Mouse (Mus musculus) forebrain, embryonic 14.5 days (tissue): ENCODE results near the gene Gm10318. TPM values are rescaled to one million over a fixed set of nuclear protein-coding genes. Genes with fewer than 3 reads are reported as not detected.
A peak's percentile ranks its signal among the peaks of the same experiment; 100 is the strongest.

Experiments used
- ATAC-seq: fragments of 200-750 bp; cut with Nextera tagmentation; 2 replicates; pipeline ENCODE4 v1.8.0; 2017; ENCODE audit warnings: mild to moderate bottlenecking, moderate library complexity
- DNase-seq: peaks from one replicate; pipeline ENCODE4 v3.0.0-alpha.2; 2015; ENCODE audit warnings: low spot score
- H3K27ac ChIP-seq: fragments of 300-500 bp; sonication (generic); 2 replicates; pipeline ENCODE4 v1.5.1; 2014; ENCODE audit warnings: low read depth, mild to moderate bottlenecking, control low read depth, low read length, moderate library complexity
- H3K27me3 ChIP-seq: fragments of 300-500 bp; sonication (generic); replicated peaks from 2 replicates; pipeline ENCODE4 v1.6.1; 2014; ENCODE audit warnings: low read length, control low read depth, mixed read lengths; ENCODE audit not compliant: control insufficient read depth, insufficient read depth
- H3K36me3 ChIP-seq: fragments of 300-500 bp; sonication (generic); 2 replicates; pipeline ENCODE4 v1.6.1; 2014; ENCODE audit warnings: low read length, control low read depth; ENCODE audit not compliant: control insufficient read depth, insufficient read depth
- H3K4me1 ChIP-seq: fragments of 300-500 bp; sonication (generic); 2 replicates; pipeline ENCODE4 v1.6.1; 2014; ENCODE audit warnings: antibody characterized with exemption, low read length, control low read depth; ENCODE audit not compliant: control insufficient read depth, insufficient read depth
- H3K4me2 ChIP-seq: fragments of 300-500 bp; sonication (generic); 2 replicates; pipeline ENCODE4 v1.6.1; 2014; ENCODE audit warnings: mild to moderate bottlenecking, control low read depth, low read length
- H3K4me3 ChIP-seq: fragments of 300-500 bp; sonication (generic); 2 replicates; pipeline ENCODE4 v1.5.1; 2014; ENCODE audit warnings: low read depth, low read length, control low read depth
- H3K9ac ChIP-seq: fragments of 300-500 bp; sonication (generic); 2 replicates; pipeline ENCODE4 v1.6.1; 2014; ENCODE audit warnings: mild to moderate bottlenecking, low read length, control low read depth, moderate library complexity
- H3K9me3 ChIP-seq: fragments of 300-500 bp; sonication (generic); replicated peaks from 2 replicates; pipeline ENCODE4 v1.6.1; 2016; ENCODE audit warnings: low read length, control low read depth, mixed read lengths; ENCODE audit not compliant: control insufficient read depth
- WGBS: fragments of 180-500 bp; shearing (Covaris S2); extraction: QIAGEN DNeasy Blood & Tissue Kit; methylation state at CpG from one replicate; pipeline ENCODE4 v1.1.7; 2014; 5-methylcytosine and 5-hydroxymethylcytosine counted together
- polyA plus RNA-seq: library from polyadenylated mRNA; unstranded; fragments of >200 nt; fragmentation: Nextera tagmentation; extraction: Ambion mirVana; gene quantifications from 2 replicates; pipeline ENCODE4 v1.2.1, GENCODE M21; 2014

The Gm10318 gene
- not detected in 2 replicates for polyA plus RNA-seq

DNA sequence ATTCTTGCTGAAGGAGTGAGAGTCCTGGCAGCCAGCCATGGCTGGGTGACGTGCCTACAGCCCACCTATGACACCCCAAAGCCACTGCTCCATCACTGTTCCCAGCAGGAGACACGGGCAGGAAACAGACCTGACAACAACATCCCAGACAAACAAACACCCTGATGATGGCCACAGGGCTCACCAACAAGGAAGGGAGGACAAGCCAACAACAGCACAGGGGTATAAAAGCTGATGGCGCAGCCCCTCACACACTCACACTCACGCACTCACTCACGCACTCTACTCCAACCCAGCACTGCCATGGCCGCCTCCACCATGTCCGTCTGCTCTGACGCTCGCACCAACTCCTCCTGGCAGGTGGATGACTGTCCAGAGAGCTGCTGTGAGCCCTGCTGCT lies at the start of gene Gm10318:
Gene Gm10318 (plus strand): TSS at position 301 of the 400 bp plus-strand sequence.
- H3K4me3 ChIP-seq: no peak within 1 kb of the TSS
- ATAC-seq (no peak), DNase-seq (no peak)
- H3K4me1 ChIP-seq: no peaks in the 10 kb centered on the region
- no peaks in the 10 kb centered on the region for H3K36me3 ChIP-seq
- no peak within 1 kb of the TSS; the same call in 1 of the 2 replicates for H3K27ac ChIP-seq
- no peak within 1 kb of the TSS for H3K9ac ChIP-seq
- H3K4me2 ChIP-seq: no peak within 1 kb of the TSS
- WGBS: 65% methylated on average over 9 of the region's 9 CpGs
- H3K27me3 ChIP-seq: no peaks in the 10 kb centered on the region
- no peaks in the 10 kb centered on the region for H3K9me3 ChIP-seq

DNA sequence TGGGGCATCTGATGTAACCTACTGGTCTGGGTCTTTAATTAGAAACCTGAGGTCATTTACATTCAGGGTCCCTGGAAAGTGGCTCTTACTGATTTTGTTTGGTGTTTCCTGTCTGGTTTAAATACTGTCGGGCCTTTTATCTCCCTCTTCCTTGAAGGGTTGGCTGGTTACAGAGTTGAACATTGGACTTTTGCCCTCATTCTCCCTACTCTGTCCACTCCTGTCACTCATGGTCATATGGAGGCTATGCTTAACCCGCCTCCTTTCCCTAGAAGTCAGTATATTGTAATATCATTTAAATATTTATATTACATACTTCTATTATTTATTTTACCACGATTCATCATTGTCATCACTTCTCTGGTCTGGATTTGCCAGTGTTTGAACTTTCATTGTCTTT lies 48.6 kb upstream of the Gm10318 start:
- WGBS: 82% methylated on average over 3 of the region's 3 CpGs
- no peaks in the 10 kb centered on the region for H3K36me3 ChIP-seq
- no peak for ATAC-seq

DNA sequence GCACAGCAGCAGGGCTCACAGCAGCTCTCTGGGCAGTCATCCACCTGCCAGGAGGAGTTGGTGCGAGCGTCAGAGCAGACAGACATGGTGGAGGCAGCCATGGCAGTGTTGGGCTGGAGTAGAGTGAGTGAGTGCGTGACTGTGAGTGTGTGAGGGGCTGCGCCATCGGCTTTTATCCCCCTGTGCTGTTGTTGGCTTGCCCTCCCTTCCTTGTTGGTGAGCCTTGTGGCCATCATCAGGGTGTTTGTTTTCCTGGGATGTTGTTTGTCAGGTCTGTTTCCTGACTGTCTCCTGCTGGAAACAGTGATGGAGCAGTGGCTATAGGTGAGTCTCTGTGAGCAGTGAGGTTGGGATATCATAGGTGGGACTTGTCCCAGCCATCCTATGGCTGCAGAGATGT lies 40.9 kb upstream of the Gm10318 start, which contains the start of gene Gm9507:
Gene Gm9507 (minus strand): TSS at position 101 of the 400 bp plus-strand sequence.
- Histone ChIP-seq H3K36me3 (no peaks in the 10 kb centered on the region), H3K4me2 (no peak within 1 kb of the TSS), H3K4me3 (no peak within 1 kb of the TSS), H3K27me3 (no peaks in the 10 kb centered on the region), H3K27ac (no peak within 1 kb of the TSS), H3K9me3 (no peaks in the 10 kb centered on the region; the same call in 1 of the 2 replicates), H3K9ac (no peak within 1 kb of the TSS), H3K4me1 (no peaks in the 10 kb centered on the region)
- WGBS: 57% methylated on average over 5 of the region's 5 CpGs
- ATAC-seq: no peak
- no peak for DNase-seq

More for the DNA sequence above, 48.6 kb upstream of the Gm10318 start:
- Histone ChIP-seq H3K9me3 (no peaks in the 10 kb centered on the region), H3K4me2 (no peak overlapping the region), H3K9ac (no peak overlapping the region), H3K4me3 (no peak overlapping the region), H3K4me1 (no peaks in the 10 kb centered on the region), H3K27me3 (no peaks in the 10 kb centered on the region), H3K27ac (no peak overlapping the region)
- no peak for DNase-seq

DNA sequence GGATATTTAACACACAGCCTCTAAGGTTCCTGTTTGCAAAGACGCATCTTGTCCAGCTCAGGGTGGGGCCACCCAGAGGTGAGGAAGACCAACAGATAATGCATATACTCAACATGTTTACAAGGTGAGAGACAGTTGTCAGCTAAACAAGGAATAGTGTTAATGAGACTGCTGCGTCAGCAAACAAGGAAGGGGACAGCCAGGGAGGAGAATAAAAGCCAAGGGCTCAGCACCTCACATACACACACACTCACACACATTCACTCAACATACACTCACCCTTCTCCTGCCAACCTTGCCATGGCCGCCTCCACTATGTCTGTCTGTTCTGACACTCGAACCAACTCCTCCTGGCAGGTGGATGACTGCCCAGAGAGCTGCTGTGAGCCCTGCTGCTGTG lies 38.3 kb upstream of the Gm10318 start, which contains the start of gene Gm2696:
Gene Gm2696 (plus strand): TSS at position 301 of the 400 bp plus-strand sequence.
- DNase-seq: no peak
- WGBS: 58% methylated on average over 4 of the region's 4 CpGs
- Histone ChIP-seq H3K27me3 (no peaks in the 10 kb centered on the region), H3K4me3 (no peak within 1 kb of the TSS), H3K9ac (no peak within 1 kb of the TSS), H3K27ac (no peak within 1 kb of the TSS), H3K36me3 (no peaks in the 10 kb centered on the region), H3K9me3 (no peaks in the 10 kb centered on the region; the same call in 1 of the 2 replicates), H3K4me1 (no peaks in the 10 kb centered on the region), H3K4me2 (no peak within 1 kb of the TSS)
- no peak for ATAC-seq

DNA sequence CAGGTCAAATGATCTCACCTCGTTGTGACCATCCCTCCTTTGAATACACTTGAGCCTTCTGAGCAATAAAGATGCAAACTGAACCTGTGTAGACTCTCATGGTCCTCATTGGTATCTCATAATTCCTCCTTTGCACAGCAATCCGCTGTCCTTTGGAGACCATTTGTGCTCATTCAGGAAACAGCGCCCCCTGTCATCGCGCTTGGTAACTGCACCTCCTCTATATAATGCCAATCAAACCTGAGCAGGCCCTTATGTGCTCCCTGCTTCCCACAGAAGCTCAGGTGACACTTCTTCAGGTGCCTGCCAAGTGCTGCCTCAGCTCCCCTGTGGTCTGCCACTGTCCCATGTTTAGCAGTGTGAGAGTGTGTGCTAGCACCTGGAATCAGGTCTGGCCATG lies 37.1 kb upstream of the Gm10318 start:
- Histone ChIP-seq H3K4me1 (no peaks in the 10 kb centered on the region), H3K27ac (no peak overlapping the region), H3K4me3 (no peak overlapping the region), H3K27me3 (no peaks in the 10 kb centered on the region), H3K9me3 (no peaks in the 10 kb centered on the region), H3K36me3 (no peaks in the 10 kb centered on the region), H3K4me2 (no peak overlapping the region), H3K9ac (no peak overlapping the region)
- 0 out of 2 replicates have a peak, but pooled peaks have one; percentile 5 for ATAC-seq
- no peak for DNase-seq
- 25% methylated on average over 5 of the region's 5 CpGs for WGBS

DNA sequence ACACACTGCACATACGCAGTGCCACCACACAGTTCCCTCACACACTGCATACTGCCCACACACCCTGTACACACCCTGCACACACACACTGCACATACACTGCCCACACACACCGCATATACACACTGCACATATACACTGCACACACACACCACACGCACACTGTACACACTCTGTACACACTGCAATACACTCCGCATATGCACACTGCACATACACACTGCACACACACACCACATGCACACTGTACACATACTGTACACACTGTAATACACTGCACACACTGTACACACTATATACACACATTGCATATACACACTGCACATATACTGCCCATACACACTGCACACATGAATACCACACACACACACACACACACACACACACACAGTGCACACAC lies 34.1 kb upstream of the Gm10318 start:
- WGBS: 93% methylated on average over 4 of the region's 4 CpGs

DNA sequence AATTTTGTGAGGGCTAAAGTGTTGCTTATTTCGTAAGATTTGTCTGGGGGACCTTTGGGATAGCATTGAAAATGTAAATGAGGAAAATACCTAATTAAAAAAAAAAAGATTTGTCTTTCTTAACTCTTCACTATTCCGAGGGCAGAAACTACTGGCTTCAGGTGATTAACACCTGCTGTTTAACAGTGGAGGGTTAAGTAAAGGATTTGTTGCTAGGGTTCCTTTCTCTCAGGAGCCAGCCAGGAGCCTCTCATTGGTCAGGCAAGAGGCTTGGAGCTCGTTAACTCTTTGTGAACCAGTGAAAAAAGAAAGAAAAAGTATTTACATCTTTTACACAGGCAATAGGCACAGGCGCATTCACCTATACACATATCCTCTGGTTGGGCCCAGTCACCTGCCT lies 33.5 kb upstream of the Gm10318 start:
- Histone ChIP-seq H3K27me3 (no peaks in the 10 kb centered on the region), H3K9me3 (0 out of 2 replicates have a peak, but pooled peaks cover 2% of the 10 kb centered on the region), H3K27ac (no peak overlapping the region), H3K4me1 (no peaks in the 10 kb centered on the region), H3K36me3 (no peaks in the 10 kb centered on the region), H3K9ac (no peak overlapping the region), H3K4me2 (no peak overlapping the region), H3K4me3 (no peak overlapping the region)
- 14% methylated on average over 4 of the region's 4 CpGs for WGBS
- DNase-seq: peak; percentile 20
- ATAC-seq: no peak

More for the DNA sequence above, 34.1 kb upstream of the Gm10318 start:
- no peaks in the 10 kb centered on the region for H3K36me3 ChIP-seq
- no peak overlapping the region for H3K27ac ChIP-seq
- H3K4me2 ChIP-seq: no peak overlapping the region
- no peaks in the 10 kb centered on the region for H3K4me1 ChIP-seq
- no peak overlapping the region for H3K9ac ChIP-seq
- no peaks in the 10 kb centered on the region for H3K9me3 ChIP-seq
- no peak for DNase-seq
- H3K27me3 ChIP-seq: no peaks in the 10 kb centered on the region
- H3K4me3 ChIP-seq: no peak overlapping the region
- no peak for ATAC-seq

DNA sequence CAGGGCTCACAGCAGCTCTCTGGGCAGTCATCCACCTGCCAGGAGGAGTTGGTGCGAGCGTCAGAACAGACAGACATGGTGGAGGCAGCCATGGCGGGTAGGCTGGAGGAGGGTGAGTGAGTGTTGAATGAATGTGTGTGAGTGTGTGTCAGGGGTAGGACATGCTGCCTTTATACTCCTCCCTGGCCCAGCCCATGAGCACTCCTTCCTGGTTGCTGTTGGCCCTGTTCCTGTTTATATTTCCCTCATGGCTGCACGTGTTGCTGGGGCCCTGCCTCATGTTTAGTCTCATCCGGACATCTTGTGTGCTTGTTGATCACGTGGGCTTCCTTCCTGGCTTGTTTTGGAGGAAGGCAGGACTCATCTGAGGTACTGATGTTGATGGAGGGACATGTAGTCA lies 25.7 kb upstream of the Gm10318 start, which contains the start of gene Krtap10-4:
Gene Krtap10-4 (minus strand): TSS at position 145 of the 400 bp plus-strand sequence.
- DNase-seq (no peak), ATAC-seq (no peak)
- H3K27ac ChIP-seq: no peak within 1 kb of the TSS
- no peak within 1 kb of the TSS for H3K9ac ChIP-seq
- H3K4me2 ChIP-seq: no peak within 1 kb of the TSS
- no peaks in the 10 kb centered on the region for H3K27me3 ChIP-seq
- 0 out of 2 replicates have a peak, but pooled peaks cover 3% of the 10 kb centered on the region for H3K9me3 ChIP-seq
- no peaks in the 10 kb centered on the region for H3K4me1 ChIP-seq
- no peak within 1 kb of the TSS for H3K4me3 ChIP-seq
- no peaks in the 10 kb centered on the region for H3K36me3 ChIP-seq
- 76% methylated on average over 6 of the region's 6 CpGs for WGBS

DNA sequence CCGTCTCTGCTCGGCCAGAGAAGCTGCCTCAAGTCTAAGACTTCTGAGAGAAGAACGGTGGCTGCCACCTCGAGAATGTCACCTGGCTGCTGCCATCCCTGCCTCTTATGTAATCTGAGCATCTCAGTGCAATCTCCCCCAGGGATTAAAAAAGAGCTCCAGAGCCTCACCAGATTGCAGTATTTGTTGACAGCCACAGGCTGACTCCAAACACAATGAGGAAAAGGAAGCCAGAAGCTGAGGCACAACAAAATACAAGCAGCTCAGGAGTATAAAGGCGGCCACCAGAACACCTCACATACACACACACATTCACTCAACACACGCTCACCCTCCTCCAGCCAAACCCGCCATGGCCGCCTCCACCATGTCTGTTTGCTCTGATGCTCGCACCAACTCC lies 17.0 kb upstream of the Gm10318 start, which contains the start of gene Krtap10-10:
Gene Krtap10-10 (plus strand): TSS at position 301 of the 400 bp plus-strand sequence.
- ATAC-seq: no peak
- H3K36me3 ChIP-seq: no peaks in the 10 kb centered on the region
- 64% methylated on average over 9 of the region's 9 CpGs for WGBS
- H3K27me3 ChIP-seq: no peaks in the 10 kb centered on the region
- no peak for DNase-seq
- H3K9ac ChIP-seq: no peak within 1 kb of the TSS
- no peak within 1 kb of the TSS for H3K4me3 ChIP-seq
- H3K4me2 ChIP-seq: no peak within 1 kb of the TSS
- no peaks in the 10 kb centered on the region for H3K4me1 ChIP-seq
- no peak within 1 kb of the TSS for H3K27ac ChIP-seq
- H3K9me3 ChIP-seq: no peaks in the 10 kb centered on the region
